Mouse (Mus musculus): Measurements from ENCODE around the gene Pbld1. TPM values are rescaled to one million over a fixed set of nuclear protein-coding genes. Genes with fewer than 3 reads are reported as not detected.
A peak's percentile ranks its signal among the peaks of the same experiment; 100 is the strongest.

Pbld1 gene
- total and polyA plus RNA-seq, 3 experiments, result 0.47 to 0.50 TPM; not detected in 1

GRCm38 (mm10) chr10:63123141-63123540, 63.2 kb downstream of the Pbld1 start:
- H3K9ac ChIP-seq (ENCODE audit: control insufficient read depth, low read depth, low read length, poor library complexity, severe bottlenecking), result no peak overlapping the region
- no peak overlapping the region for H3K27ac ChIP-seq (ENCODE audit: control insufficient read depth, low read depth, low read length)
- H3K27me3 ChIP-seq (ENCODE audit: control insufficient read depth in 1 of 2, insufficient read depth in 2 of 2, low read length in 2 of 2), result no peaks in the 10 kb centered on the region; a peak in 2 of 4 replicates
- H3K9me3 ChIP-seq (replicated peaks; ENCODE audit: insufficient read depth, low read length), result no peaks in the 10 kb centered on the region
- H3K79me2 ChIP-seq (ENCODE audit: control insufficient read depth, insufficient read depth, low read length, poor library complexity), result no peaks in the 10 kb centered on the region
- no peaks in the 10 kb centered on the region for H3K4me1 ChIP-seq (ENCODE audit: control insufficient read depth in 1 of 2, insufficient read depth in 2 of 2, low read length in 2 of 2)
- TF ChIP-seq ELF1 (IDR thresholded peaks at IDR 0.05; ENCODE audit: low read depth, low read length) (no peak), E2F4 (IDR thresholded peaks at IDR 0.05; ENCODE audit: borderline replicate concordance, low read depth, low read length) (no peak), CHD1 (IDR thresholded peaks at IDR 0.05; ENCODE audit: low read depth, low read length) (no peak), MAFK (IDR thresholded peaks at IDR 0.05; ENCODE audit: borderline replicate concordance, low read depth, low read length) (no peak), TCF12 (IDR thresholded peaks at IDR 0.05; ENCODE audit: low read depth, low read length) (no peak)
- no peaks in the 10 kb centered on the region for H3K36me3 ChIP-seq (ENCODE audit: control insufficient read depth in 1 of 2, insufficient read depth in 2 of 2, low read length in 2 of 2)
- no peak for DNase-seq (ENCODE audit: low read depth, low spot score)
- H3K4me3 ChIP-seq (ENCODE audit: control insufficient read depth in 1 of 2, insufficient read depth in 1 of 2, low read depth in 2 of 2, low read length in 2 of 2), result no peak overlapping the region

- Histone ChIP-seq H3K4me1 (ENCODE audit: control insufficient read depth in 1 of 2, insufficient read depth in 2 of 2, low read length in 2 of 2) (no peaks in the 10 kb centered on the region), H3K9me3 (replicated peaks; ENCODE audit: insufficient read depth, low read length) (no peaks in the 10 kb centered on the region), H3K9ac (ENCODE audit: control insufficient read depth, low read depth, low read length, poor library complexity, severe bottlenecking) (no peak overlapping the region), H3K36me3 (ENCODE audit: control insufficient read depth in 1 of 2, insufficient read depth in 2 of 2, low read length in 2 of 2) (no peaks in the 10 kb centered on the region), H3K27me3 (ENCODE audit: control insufficient read depth in 1 of 2, insufficient read depth in 2 of 2, low read length in 2 of 2) (no peaks in the 10 kb centered on the region; a peak in 1 of 4 replicates), H3K27ac (ENCODE audit: control insufficient read depth, low read depth, low read length) (no peak overlapping the region), H3K79me2 (ENCODE audit: control insufficient read depth, insufficient read depth, low read length, poor library complexity) (no peaks in the 10 kb centered on the region), H3K4me3 (ENCODE audit: control insufficient read depth in 1 of 2, insufficient read depth in 1 of 2, low read depth in 2 of 2, low read length in 2 of 2) (no peak overlapping the region)
- no peak for TF ChIP-seq TAL1 (IDR thresholded peaks at IDR 0.05; ENCODE audit: low read length)
- no peak for TF ChIP-seq MXI1 (IDR thresholded peaks at IDR 0.05; ENCODE audit: low read depth, low read length)
- TF ChIP-seq HCFC1 (IDR thresholded peaks at IDR 0.05; ENCODE audit: low read depth, low read length), result no peak
- TF ChIP-seq POLR2AphosphoS2 (IDR thresholded peaks at IDR 0.05; ENCODE audit: low read length), result no peak
- no peak for TF ChIP-seq SIN3A (IDR thresholded peaks at IDR 0.05; ENCODE audit: low read length)
- TF ChIP-seq USF1 (IDR thresholded peaks at IDR 0.05; ENCODE audit: low read depth, low read length), result no peak
- no peak for DNase-seq (ENCODE audit: low read depth, low spot score)
Measured at GRCm38 (mm10) chr10:63124016-63124415, 64.1 kb downstream of the Pbld1 start.

- H3K4me1 ChIP-seq (ENCODE audit: control insufficient read depth in 1 of 2, insufficient read depth in 2 of 2, low read length in 2 of 2), result no peaks in the 10 kb centered on the region
- no peak overlapping the region for H3K4me3 ChIP-seq (ENCODE audit: control insufficient read depth in 1 of 2, insufficient read depth in 1 of 2, low read depth in 2 of 2, low read length in 2 of 2)
- H3K27me3 ChIP-seq (ENCODE audit: control insufficient read depth in 1 of 2, insufficient read depth in 2 of 2, low read length in 2 of 2), result no peaks in the 10 kb centered on the region; a peak in 1 of 4 replicates
- no peak overlapping the region for H3K27ac ChIP-seq (ENCODE audit: control insufficient read depth, low read depth, low read length)
- no peaks in the 10 kb centered on the region for H3K9me3 ChIP-seq (replicated peaks; ENCODE audit: insufficient read depth, low read length)
- no peak for TF ChIP-seq ZC3H11A (IDR thresholded peaks at IDR 0.05; ENCODE audit: low read depth, low read length)
- no peak for TF ChIP-seq MYC (IDR thresholded peaks at IDR 0.05; ENCODE audit: low read depth, low read length)
- peak in 2 of 3 experiments; percentile 41 to 43; a peak in 4 of 6 replicates for TF ChIP-seq CTCF (IDR thresholded peaks at IDR 0.05 in 2 of 3, conservative IDR thresholded peaks at IDR 0.05 in 1 of 3; ENCODE audit: control insufficient read depth in 1 of 3, insufficient read depth in 1 of 3, low read depth in 2 of 3, low read length in 3 of 3, poor library complexity in 1 of 3, severe bottlenecking in 1 of 3)
- TF ChIP-seq NELFE (IDR thresholded peaks at IDR 0.05; ENCODE audit: low read depth, low read length), result no peak
- peak; percentile 32 for TF ChIP-seq SMC3 (IDR thresholded peaks at IDR 0.05; ENCODE audit: low read depth, low read length)
- no peak for TF ChIP-seq POLR2A (IDR thresholded peaks at IDR 0.05; ENCODE audit: control insufficient read depth in 1 of 2, insufficient read depth in 1 of 2, low read depth in 1 of 2, low read length in 2 of 2, poor library complexity in 1 of 2)
- no peak for TF ChIP-seq TCF12 (IDR thresholded peaks at IDR 0.05; ENCODE audit: low read depth, low read length)
- no peak overlapping the region for H3K9ac ChIP-seq (ENCODE audit: control insufficient read depth, low read depth, low read length, poor library complexity, severe bottlenecking)
- no peaks in the 10 kb centered on the region for H3K36me3 ChIP-seq (ENCODE audit: control insufficient read depth in 1 of 2, insufficient read depth in 2 of 2, low read length in 2 of 2)
- no peaks in the 10 kb centered on the region for H3K79me2 ChIP-seq (ENCODE audit: control insufficient read depth, insufficient read depth, low read length, poor library complexity)
- DNase-seq (ENCODE audit: low read depth, low spot score), result peak; percentile 23
Measured at GRCm38 (mm10) chr10:63125343-63125742, 65.4 kb downstream of the Pbld1 start.
